Mouse (Mus musculus) layer of hippocampus, postnatal 10 days (tissue): Measurements from ENCODE around the gene Rab3c. TPM values are rescaled to one million over a fixed set of nuclear protein-coding genes. Genes with fewer than 3 reads are reported as not detected.

Experiments
- DNase-seq, 2 experiments: peaks; one replicate each; pipeline ENCODE4 v3.0.0; 2021; ENCODE audit warnings: low spot score in 2 of 2
- total RNA-seq, 2 experiments: library from RNA; stranded (reverse); gene quantifications; 2 replicates each; pipeline ENCODE4 v1.2.3; 2021

Rab3c gene
- total RNA-seq, 2 experiments from 2014 or later = 154 to 168 TPM

DNA sequence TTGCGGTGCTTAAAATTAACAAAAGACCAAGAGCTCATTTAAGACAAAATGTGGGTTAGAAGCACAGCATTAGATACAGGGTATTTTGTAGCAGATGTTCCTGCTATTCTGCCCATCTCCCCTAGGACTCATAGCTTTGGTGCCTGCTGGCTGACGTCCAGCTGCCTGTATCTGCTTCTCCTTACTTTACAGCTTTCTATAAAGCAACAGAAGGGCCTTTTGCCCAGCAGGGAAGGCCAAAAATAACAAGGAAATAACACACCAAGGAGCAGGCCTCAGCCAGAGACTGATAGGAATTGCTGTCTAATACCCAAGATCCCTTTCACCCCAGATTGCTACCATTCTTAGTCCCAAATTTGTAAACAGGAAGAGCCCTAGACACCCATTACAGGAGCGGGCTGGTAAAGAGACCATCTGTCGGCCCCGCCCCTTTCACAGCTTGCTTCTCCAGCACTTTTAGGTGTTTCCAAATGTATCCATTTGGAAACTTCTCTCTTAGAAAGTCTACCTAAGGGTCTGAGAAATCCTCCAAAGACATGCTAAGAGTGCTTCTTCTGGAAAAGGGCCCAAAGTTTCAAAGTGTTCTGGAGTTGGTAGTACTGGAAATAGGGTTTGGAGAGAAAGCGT is 183.3 kb downstream of the Rab3c start:
- DNase-seq = no peak

GRCm38 (mm10) chr13:110094998-110095397 is 185.8 kb downstream of the Rab3c start:
- no peak for DNase-seq

- DNase-seq = no peak
These were observed 186.8 kb downstream of the Rab3c start for GRCm38 (mm10) chr13:110093720-110094685.

GRCm38 (mm10) chr13:110083961-110084360 is 196.8 kb downstream of the Rab3c start:
- no peak for DNase-seq

DNA sequence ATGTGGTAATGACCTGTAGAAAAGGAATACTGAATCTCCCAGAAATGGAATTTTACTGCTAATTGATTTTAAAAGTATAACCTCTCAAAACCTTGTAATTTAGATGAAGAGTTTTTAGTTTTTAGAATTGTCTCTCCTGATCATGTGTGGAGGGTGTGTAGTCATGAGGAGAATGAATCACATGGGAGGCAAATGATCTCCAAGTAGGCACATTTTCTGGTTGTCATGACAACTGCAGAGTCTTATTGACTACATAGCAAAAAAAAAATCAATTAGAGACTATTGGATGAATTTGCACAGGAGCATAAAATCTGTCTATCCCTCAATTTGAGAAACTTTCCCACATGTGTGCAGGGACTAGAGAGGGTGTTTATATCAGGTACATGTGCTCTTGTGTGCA is 199.6 kb downstream of the Rab3c start:
- no peak for DNase-seq

GRCm38 (mm10) chr13:110075587-110075986 is 205.2 kb downstream of the Rab3c start:
- no peak for DNase-seq

GRCm38 (mm10) chr13:110074180-110074579 is 206.6 kb downstream of the Rab3c start:
- no peak for DNase-seq

- no peak for DNase-seq
These were observed 213.6 kb downstream of the Rab3c start for GRCm38 (mm10) chr13:110067149-110067548.

DNA sequence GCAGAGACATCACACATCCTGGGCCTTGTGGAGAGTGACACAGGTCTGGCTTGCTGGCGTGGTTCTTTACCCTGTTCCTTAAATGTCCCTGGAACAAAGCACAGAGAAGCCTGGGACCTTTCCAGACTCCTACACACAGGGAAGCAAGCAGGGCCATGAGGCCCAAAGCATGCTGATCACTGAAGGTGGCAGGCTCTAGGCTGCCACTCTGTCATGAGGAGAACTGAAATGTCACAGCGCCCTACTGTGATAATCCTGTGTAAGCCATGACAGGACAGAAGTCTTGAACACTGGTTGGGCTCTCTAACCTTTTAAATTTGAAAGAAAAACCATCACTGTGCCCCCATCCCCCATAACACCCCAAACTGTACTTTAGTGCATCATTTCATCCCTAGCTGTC is 214.1 kb downstream of the Rab3c start:
- DNase-seq = no peak

DNA sequence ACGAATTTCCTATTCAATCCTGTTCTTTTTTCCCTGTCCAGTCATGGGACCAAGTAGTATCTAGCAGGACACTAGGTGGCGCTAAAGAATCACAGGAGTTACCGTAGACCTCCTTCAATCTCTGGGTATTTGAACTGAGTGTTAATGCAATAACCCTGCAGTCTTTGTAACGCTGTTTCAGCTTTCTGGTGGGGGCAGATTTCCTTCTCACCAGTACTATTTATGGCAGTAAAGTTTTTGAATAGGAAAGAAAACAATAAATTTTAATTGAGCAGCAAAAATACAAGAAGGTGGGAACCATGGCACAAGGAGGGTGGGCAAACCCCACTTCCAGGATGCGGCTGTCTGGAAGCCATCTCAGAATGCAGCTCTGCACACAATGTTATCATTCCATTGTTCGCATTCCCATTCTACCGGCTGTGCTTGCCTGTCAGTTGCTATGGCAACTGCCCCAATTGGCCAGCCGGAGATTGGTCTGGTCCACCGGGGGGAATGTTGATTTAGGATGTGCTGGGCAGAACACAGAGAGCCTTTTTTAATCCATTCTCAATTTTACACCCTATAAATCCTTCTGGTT is 217.9 kb downstream of the Rab3c start:
- DNase-seq = peak; percentile 70 to 79

DNA sequence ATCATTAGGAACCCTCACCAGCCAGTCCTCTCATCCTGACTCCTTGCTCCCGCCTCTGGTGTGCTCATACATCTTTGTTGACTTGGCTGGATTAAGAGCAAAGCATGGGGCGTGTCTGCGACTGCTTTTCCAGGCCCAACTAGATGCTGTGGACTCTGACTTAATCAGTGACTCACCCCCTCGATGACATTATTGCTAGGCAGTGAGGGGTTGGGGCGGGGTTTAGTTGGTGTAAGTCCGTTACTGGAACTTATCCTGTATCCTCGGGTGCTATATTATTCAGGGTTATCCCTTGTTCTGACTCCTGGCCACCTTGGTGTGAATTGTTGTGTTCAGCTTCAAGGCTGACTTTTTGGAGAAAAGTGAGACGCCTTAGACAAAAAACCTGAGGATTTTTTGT is 218.5 kb downstream of the Rab3c start:
- no peak for DNase-seq

- DNase-seq = no peak
These were observed 226.3 kb downstream of the Rab3c start for GRCm38 (mm10) chr13:110054538-110054937.

- DNase-seq = no peak
These were observed 231.9 kb downstream of the Rab3c start for GRCm38 (mm10) chr13:110048767-110049434.

DNA sequence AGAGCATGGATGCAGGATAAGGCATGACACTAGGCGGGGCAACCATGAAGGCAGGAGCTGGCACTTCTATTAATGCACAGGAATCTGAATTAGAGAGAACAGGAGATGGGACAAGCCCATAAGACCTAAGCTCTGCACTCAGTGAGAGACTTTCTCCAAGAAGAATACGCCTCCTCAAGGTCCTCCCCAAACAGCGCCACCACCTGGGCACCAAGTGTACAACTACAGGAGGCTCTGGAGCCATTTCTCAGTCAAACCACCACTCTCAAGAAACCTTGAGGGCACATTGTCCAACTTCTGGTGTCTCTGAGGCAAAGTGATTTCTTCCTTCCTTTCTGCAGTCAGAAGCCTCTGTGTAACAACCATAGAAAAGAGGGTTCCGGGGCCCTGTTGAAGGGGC is 236.4 kb downstream of the Rab3c start:
- DNase-seq = no peak

DNA sequence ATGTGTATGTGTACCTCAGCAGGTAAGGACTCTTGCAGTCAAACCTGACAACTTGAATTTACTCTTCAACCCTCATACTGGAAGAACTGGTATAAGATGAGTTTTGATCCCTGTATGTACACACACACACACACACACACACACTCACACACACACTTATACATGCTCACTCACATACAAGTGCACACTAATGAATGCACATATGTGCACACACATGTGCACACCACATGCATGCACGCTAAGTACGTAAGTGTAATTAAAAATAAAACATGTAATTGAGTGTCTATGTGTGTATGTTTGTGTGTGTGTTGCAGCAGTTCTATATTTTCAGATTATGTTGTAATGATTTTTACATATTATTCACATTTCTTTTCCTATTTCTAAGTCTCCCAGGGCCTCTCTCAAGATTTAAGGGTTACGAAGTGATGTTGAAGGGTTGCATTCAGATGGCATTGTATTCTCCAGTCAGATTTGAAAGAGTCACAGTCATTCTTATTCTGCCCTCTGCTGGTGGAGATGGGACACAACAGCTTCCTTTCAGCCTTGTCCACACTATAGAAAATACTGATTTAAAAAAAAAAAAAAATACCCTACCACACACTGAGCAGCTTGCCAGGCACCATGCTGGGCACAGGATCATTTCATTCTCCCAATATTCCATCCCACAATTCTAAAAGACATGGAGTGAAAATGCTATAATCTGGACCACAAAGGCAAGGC is 240.9 kb downstream of the Rab3c start:
- peak; percentile 30 to 49 for DNase-seq

GRCm38 (mm10) chr13:110039170-110039569 is 241.6 kb downstream of the Rab3c start:
- no peak for DNase-seq

DNA sequence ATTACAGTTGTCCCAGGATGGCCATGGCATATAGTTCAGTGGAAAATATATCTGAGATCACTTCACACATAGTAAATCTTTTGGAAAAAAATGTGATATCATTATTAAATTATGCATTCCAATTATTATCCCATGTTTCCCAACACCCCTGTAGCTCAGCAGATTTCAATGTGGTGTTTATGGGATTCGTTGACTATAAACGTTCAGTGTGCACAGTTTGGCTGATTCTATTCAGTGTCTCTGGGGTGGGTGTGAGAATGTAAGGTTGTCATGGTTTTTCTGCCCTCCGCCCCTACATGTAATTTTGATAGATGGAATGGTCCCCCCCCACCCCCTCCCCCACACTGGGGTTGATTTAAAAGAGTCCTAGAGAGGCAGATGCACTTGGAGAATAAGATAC is 242.3 kb downstream of the Rab3c start:
- no peak for DNase-seq

DNA sequence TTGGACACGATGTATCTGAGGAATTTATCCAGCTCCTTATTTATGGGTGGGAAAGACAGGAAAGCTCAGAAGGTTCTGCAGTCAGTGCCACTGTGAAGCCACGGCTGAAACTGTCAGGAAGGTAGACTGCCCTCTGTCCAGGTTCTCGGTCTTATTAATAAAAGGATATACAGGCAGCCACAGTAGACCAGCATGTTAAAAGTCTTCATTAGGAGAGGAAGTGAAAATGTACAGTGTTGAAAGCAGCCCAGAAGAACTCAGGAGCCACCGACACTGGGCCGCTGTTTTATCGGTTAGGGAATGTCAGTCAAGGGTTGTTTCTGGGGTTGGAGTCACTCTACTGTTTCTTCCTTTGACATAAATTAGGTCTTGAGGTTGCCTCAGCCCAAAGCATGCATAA is 245.9 kb downstream of the Rab3c start:
- no peak for DNase-seq

- DNase-seq = no peak
These were observed 246.8 kb downstream of the Rab3c start for GRCm38 (mm10) chr13:110034041-110034440.

DNA sequence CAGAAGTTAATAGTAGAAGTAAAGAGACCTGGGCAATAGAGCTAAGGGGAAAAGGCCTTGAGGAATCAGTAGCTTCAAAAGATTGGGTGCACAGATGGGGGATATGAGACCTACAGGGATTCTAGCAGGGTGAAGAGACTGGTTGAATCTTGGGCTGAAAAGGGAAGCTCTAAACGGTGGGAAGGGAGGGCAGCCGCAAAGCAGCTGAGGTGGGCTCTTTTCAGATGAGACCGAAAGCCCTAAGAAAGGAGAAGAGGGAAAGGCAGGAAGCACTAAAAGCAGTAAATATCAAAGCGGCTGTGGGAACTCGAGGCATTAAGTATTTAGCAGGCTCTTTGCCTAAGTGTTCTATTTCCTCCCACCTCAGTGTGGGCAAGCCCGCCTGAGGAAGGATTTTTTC is 248.9 kb downstream of the Rab3c start:
- no peak for DNase-seq

DNA sequence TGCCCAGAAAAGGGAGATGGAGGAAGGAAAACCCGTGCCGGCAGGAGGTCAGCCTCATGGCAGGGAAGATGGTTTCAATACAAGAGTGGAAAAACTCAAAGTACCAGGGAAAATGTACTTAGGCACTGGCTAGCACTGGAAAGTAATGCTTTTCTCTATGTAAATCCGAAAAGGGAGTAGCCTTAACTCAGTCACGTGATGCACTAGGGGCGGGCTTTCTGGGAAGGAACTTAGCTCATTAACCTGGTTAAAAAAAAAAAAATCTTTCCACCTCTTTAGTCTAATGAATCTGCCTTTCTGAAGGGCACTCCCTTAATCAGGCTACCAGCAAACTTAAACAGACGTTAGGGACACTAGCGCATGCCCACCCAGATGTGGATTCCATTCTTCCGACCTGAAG is 249.7 kb downstream of the Rab3c start:
- no peak for DNase-seq
